Mouse (Mus musculus) adrenal gland, postnatal 14 days (tissue): Measurements from ENCODE around the gene Mrpl34. TPM values are rescaled to one million over a fixed set of nuclear protein-coding genes. Genes with fewer than 3 reads are reported as not detected.

Source experiments
- DNase-seq: peaks from one replicate; pipeline ENCODE4 v3.0.0; 2021; ENCODE audit warnings: mixed read lengths
- total RNA-seq: library from RNA; stranded (reverse); gene quantifications from 2 replicates; pipeline ENCODE4 v1.2.3, GENCODE M21; 2021

Gene Mrpl34
- total RNA-seq, 1 experiment from 2014 or later = 164 TPM

DNA sequence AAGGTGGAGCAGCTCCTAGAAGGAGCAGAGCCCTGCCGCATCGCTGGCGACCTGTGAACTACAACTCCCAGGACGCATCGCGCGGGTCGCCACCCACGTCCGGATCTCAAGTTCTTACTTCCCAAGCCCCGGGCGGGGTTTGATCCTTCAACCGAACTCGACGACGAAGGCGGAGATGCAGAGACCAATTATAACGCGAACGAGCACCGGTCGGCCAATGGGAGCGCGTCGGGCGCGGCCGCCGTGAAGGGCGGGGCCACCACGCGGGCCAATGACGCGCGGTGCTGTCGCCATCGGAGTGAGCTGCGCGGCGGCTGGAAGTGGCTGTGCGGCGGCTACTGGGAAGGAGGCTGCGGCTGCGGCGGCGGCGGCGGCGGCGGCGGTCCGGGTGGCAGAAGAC lies 4.2 kb downstream of the Mrpl34 start, which contains the start of gene Dda1:
Gene Dda1 (plus strand): TSS at position 284 of the 400 bp plus-strand sequence.
- DNase-seq = peak; percentile 99

DNA sequence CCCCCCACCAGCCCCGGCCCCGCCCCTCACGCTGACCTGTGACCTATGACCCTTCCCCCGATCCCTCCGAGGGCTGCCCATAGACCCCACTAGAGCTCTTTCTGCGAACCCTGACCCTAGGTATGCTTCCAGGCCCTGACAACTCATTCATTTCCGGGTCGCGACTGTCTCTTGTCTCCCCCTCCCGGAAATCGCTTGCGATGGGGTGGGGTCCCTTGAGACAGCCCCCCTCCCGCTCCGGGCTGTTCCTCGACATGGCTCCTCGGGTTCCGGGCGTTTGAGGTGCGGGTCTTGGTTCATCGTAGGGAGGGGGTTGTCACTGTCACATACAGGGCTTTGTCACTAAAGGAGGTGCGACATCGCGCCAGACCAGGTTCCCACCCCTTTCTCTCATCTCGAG lies 4.7 kb downstream of the Mrpl34 start:
- peak; percentile 73 for DNase-seq

DNA sequence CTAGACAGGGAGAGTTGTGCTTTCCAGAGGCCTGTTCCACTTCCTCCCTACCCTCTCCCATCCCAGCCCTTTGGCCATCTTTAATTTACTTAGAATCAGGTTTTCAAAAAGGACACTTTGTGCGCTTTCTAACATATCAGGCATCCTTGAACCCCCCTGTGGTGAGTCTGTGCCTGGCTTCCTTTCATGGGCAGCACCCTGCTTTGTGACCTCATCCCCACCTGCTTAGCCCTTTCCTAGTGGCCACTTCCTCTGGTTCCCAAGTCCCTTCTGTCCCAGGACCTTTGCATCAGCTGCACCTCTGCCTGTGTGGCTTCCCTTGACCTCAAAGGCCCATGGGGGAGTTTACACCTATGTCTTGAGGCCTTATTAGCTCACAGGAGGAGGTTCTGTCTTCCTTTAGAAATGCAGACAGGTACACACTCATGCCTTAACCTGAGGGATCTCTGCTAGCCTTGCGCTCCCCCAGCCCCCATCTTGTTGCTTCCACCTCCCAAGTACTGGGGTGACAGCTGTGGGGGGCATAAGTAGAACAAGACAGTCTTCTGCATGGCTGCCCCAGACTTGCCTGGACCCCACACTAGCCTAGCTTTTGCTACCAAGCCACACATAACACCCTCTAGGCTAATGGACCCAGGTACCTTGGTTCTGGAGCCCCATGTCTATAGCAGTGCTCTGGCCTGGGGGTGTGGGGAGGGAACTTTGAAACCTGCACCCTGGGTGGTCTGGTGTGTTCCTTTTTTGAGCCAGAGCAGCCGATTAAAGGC lies 5.6 kb downstream of the Mrpl34 start:
- no peak for DNase-seq

DNA sequence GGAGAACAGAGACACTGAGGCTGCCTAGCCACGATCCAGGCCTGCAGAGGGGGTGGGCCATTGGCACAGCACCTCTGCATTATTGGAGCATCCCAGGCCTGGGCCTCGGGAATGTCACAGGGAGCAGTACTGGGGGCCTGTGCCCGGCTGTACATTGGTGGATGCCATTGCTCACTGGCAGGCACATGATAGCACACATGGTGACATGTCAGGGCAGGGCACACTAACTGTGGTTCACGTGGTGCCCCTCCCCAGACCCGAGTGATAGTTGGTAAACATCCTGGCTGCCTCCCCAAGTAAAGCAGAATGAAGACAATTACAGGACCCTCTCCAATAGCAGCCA lies 6.1 kb downstream of the Mrpl34 start:
- no peak for DNase-seq

DNA sequence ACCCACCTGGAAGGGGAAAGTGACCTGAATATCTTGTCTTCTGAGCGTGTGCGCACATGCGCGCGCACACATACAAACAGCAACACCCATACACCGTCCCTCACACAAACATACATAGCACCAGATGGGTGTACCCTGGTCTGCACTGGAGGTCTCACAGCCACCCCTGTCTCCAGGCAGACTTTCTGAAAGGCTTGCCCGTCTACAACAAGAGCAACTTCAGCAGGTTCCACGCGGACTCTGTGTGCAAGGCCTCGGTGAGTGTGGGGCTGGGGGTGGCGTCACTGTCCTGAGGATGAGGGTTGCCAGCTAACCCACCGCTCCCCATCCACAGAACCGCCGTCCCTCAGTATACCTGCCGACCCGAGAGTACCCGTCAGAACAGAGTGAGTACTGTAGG lies 7.1 kb downstream of the Mrpl34 start:
- no peak for DNase-seq

DNA sequence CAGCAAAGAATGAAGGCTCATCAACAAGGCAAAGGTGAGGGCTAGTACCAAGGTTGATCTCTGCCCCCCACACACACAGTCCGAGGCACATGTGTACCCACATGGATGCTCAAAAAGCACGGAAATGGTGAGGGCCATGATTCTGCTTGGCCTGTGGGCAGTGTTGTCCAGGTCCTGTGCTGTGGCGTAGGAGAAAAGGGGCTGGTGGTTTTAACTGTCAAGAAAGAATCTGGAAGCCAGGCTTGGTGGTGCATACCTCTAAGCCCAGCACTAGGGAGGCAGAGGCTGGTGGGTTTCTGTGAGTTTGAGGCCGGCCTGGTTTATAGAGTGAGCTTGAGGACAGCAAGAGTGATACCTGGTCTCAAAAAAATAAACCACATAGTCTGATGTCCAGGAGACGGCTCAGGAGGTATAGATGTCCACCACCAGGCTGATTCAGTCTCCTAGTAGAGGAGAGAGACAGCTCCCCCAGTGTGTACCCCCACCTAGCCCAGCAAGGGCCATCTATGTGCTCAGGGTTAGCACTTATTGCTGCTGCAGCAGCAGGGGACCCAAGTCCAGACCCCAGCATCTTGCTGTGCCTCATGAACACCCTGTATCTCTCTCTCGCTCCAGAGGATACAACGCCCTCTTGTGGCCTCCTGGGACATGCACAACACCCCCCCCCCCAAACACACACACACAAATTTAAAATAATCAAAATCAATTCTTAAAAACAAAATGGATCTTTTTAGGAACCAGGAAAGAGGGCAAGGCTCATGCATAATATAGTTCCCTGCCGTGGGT lies 8.0 kb downstream of the Mrpl34 start:
- no peak for DNase-seq

DNA sequence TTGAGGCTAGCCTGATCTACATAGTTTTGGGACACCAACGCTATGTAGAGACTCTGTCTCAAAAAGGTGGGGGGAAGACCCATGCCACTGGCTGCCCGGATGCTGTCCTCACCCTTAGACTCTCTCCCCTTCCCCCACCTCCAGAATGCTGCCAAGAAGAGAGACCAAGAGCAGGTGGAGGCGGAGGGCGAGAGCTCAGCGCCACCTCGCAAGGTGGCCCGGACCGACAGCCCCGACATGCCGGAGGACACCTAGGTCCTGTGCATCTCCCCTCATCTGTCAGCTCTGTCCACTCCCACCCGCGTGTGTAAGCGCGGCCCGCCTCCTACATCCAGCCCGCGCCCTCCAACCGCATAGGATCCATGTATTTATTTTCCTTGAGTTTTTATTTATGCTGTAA lies 9.6 kb downstream of the Mrpl34 start:
- DNase-seq = no peak

DNA sequence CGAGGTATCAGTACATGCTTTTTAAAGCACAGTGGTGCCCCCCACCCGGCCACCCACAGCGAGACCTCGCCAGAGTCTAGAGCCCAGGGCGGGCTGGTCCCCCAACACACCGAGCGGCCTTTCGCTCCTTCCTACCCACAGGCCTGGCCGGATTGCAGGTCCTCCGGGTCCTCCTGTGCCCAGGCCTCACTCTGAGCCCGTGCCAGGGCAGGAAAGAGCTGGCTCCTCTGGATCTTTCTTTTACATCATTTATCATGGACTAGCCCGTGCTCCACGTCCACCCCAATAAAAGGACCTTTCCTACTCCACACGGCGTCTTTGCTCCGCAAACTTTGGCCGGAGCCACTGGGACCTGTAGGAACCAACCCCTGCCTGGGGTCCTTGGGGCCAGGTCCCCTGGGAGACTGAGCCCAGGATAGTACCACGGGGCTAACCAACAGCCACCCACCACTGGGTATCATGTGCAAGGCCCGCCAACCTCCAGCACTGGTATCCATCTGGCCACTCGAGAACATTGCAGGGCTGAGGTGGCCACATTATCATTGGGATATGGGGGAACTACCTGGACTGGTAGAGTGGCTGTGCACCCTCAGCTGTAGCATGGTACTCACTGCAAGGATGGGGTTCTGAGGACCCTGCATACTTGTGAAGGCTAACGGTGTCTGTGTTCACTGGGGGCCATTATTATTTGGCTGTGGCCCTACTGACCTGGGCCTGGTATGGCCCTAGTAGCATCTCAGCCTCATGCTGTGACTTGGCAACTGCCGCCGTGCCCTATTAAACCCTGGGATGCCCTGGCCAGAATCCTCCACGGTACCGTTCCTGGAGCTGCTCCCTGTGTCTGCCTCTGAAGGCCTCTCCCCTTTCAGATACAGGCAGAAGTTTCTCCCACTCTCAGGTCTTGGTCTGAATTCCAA lies 10.3 kb downstream of the Mrpl34 start:
- DNase-seq = no peak

DNA sequence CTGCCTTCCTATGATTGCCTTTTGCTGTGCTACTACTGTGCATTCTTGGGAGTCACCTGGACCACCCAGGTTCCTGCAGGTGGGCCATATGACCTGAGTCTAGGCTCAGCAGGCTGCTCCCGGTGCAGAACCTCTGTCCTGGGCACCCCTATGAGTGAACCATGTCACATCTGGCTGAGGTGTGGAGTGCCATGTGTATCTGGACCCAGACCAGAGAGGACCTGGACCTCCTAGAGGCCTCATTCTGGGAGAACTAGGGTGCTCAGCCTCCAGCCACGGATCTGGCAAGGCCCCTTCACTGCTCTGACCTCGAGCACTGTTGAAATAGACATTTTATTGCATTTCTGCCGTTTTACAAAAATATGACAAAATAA lies 10.9 kb downstream of the Mrpl34 start:
- no peak for DNase-seq

DNA sequence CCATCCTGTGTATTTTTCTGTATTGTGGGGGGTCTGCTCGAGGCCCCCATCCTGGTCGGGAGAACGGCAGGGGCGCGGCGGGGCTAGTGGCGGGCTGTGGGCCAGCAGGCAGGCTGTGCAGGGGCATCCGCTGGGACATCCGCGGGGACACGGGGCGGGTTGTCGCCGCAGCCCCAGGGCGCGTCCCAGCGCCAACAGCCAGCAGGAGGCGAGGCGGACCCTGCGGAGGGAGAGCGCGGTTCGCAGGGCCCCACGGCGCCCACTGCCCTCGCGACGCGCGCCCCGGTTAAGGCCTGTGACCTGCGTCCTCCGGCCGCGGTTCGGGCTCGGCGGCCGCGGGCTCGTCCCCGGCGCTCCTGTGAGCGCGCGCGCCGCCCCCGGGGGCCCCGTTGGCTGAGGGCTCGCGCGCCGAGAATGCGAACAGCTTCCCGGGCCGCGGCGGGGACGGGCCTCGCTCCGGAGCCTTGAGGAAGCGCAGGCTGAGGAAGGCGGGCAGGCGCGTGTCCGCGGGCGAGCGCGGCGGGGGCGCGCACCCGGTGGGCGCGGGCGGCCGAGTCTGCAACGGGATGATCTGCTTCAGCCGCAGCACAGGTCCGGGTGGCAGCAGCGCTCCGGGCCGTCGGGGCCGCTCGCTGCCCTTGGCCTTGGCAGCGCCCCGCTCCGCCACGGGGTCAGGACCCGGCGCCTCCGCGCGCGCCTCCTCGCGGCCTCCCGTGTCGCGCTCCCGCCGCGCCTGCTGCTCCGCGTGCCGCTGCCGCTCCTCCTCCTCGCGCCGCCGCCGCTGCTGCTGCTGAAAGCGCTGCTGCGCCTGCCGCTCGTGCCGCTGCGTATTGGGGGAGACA lies 11.6 kb downstream of the Mrpl34 start:
- peak; percentile 94 for DNase-seq

DNA sequence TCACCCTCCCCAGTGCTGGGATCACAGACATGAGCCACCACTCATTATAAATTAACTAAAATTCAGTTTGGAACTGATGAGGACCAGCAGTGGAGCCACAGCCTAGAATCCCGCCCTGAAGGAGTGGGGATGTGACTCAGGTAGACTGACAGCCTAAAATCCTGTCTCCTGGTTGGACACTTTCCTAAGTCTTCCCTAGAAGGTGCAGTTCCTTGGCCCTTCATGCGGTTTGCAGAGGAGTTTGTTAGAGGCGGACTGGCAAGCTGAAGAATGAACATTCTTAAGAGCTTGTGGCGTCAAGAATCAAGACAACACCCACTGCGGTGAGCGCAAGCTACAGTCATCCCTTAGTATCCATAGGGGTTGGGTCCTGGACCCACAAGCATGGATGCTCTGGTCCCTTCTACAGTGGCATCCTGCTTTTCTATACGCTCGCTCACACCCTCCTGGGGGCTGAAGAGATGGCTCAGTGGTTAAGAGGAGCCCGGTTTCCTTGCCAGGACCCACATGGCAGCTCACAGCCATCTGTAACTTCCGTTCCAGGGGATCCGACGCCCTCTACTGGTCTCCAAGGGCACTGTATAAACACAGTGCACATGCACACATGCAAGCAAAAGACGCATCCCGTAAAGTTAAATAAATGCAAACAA lies 12.6 kb downstream of the Mrpl34 start:
- peak; percentile 61 for DNase-seq

DNA sequence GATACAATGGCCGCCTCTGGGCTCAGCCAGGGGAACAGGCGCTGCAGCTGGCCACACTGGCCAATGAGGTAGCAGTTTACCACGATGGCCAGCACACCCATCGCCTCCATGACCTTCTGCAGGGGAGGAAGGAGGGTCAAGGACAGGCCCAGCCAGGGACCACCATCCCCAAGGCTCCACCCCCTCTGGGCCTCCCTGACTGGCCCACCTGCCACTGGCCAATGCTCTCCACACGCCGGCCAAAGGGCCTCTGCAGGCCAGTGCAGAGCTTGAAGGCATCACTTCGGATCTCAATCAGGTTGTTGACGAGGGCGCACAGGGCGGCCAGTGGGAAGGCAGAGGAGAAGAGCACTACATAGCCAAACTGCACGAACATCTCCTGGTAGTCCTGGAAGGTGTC lies 14.2 kb downstream of the Mrpl34 start:
- DNase-seq = no peak

DNA sequence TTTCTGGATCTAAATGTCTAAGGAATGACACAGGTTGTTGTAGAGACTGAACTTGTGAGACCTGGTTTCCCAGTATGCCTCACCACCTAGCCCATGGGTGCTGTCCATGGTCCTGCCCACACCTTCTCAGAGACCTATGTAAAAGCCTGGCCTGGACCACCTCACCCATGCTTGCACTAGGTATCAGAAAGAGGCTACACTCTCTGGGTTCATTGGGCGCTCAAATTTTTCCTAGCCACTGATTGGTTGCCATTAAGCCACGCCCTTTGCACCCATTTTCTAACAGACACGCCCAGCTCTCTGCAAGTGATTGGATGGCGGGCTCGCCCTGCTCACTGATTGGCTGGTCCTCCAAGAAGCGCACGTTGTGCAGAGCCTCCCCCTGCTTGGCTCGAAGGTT lies 19.2 kb downstream of the Mrpl34 start:
- DNase-seq = peak; percentile 49

DNA sequence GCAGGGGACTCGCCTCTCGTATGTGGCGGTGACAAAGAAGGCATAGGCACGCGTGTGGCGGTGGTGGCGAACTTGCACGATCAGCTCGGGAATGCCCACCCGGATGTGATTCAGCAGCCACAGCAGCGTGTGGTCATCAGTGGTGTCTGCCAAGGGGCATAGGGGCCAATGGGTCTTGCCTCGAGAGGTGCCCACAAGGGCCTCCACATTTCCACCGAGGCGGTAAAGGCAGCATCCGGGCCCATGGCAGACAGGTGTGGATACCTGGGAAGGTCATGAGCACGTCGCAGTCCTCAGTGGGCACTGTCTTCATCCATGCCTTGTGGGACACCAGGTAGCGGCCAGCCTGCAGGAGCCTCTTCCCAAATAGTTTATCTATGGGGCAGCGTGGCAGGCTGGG lies 20.0 kb downstream of the Mrpl34 start:
- DNase-seq = no peak

DNA sequence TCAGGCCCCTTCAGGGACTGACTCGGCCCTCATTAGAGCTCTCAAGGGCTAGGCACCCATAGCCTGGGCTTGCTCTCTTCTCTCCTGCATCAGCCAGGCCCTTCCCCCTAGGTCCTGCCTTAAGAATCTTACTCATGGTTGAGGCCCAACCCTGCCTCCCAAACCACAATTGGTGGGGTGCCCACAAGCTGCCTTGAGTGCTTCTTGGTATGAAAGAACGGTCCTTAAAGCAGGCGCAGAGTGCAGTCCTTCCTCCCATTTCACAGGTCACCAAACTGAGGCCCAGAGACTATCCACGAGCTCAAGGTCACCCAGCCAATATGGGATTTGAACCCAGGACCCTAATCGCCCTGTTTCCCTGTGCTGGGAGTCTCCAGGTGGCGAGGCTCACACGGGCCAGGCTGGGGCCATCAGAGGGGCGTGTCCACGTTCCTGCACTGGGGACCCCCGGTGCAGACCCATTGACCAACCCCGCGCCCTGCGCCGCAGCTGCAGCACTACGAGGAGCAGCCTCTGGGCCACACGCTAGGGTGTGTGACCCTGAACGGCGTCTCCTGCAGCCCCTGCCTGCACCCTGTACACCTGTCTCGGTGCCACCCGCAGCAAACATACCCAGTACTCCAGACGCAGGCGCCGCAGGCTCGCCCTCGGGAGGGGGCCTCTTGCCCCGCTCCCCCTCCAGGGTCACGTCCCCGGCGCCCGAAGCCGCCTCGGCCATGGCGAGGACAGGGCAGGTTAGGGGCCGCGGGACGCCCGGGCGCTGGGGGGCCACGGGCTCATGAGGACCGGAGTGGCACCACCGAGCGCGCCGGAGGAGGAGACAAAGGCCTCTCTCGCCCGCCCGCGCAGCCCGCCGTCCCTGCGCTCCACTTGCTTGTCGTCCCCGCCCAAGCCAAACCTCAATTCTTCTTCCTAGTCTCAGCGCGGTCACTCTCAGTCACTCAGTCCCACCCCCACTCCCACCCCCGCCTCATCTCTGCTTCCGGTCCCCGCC lies 20.7 kb downstream of the Mrpl34 start, which contains the start of gene Ano8:
Gene Ano8 (minus strand): TSS at position 822 of the 994 bp plus-strand sequence.
- DNase-seq = peak; percentile 93

DNA sequence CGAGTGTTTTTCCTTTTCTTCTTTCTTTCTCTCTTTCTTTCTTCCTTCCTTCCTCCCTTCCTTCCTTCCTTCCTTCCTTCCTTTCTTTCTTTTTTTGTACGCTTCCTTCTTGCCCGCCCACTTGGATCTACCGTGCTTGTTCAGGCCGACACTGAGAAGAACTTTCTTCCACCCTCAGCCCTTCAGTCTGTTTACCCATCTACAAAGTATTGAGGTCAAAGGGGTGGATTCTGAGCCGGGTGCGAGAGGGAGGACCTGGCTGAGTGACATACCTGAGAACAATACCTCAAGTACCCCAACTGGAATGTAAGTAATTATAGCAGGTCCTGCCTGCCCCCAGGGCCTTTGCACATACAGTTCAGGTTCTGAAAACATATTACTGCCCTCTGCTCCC lies 21.4 kb downstream of the Mrpl34 start:
- no peak for DNase-seq

DNA sequence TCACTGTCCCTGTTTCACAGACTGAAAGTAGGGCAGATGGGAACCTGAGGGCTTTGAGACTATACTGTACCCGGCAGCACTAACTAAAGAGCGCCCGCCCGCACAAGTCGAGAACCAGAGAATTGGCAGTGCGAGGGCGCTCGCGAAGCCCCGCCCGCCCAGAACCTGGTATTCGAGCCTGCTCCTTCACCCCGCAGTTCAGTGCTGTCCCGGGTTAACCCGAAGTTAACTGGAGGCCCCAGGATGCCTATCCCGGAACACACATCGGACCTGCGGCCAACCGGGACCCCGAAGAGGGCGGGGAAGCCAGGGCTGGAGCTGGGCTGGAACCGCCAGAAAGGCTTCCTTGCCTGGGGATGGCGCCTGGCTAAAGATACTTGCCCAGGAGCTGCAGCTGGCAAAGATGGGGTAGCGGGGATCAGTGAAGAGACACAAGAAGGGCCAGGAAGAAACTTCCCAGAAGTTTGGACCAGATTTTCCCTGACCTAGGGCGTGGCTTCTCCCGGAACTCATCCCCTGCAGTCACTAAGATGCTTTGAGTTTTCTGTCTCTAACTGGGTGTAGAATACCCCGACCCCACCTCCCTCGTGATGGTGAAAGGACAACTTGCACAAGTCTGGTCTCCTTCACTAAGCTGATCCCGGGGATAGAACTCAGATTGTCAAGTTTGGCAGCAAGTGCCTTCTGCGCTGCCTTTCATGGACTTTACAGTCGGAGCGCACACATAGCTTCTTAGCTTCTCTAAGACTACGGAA lies 23.1 kb downstream of the Mrpl34 start, which contains the start of gene Gtpbp3:
Gene Gtpbp3 (plus strand): TSS at position 413 of the 755 bp plus-strand sequence.
- DNase-seq = peak; percentile 91

DNA sequence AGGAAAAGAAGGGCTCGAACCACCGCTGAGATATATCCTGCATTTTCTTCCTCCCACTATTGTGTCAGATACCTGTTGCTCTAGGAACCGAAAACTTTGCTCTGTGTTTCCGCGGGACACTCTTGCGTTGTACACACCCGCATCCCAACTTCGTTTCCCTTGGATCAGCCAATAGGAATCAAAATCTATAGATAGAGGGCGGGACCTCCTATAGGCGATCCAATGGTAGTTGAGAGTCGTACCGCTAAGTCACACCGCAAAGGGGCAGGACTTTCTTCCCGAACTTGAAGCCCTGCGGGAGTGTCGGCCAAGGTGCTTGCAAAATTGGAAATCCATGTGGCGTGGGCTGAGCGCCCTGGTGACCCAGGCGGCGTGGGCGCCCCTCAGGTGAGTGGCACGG lies 23.7 kb downstream of the Mrpl34 start:
- DNase-seq = peak; percentile 92

DNA sequence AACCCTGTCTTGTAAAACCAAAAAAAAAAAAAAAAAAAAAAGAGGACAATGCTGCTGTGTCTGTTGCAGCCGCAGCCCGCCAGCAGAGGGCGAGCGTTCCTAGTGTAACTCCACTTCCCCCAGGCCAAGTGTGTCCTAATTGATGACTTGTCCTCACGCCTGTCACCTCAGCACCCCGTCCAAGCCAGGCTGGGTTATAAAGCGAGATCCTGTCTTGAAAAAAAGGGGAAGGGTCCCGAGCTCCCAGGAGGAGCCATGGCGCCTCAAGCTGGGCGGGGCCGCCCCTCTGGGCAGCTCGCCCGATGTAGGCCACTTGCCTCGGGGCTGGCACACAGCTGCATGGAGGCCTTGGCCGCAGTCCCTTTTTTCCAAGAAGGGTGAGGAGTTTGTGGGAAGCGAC lies 30.3 kb downstream of the Mrpl34 start:
- DNase-seq = peak; percentile 93
